Mouse (Mus musculus) c-Kit-positive CD71-negative TER-119-negative erythroid progenitor cells, embryonic 14.5 days (primary cell): ENCODE results near the gene Pbx2.

Experiments
- DNase-seq: peaks from one replicate; pipeline ENCODE4 v3.0.0-alpha.2; 2013; ENCODE audit warnings: low read depth

Pbx2 gene

DNA sequence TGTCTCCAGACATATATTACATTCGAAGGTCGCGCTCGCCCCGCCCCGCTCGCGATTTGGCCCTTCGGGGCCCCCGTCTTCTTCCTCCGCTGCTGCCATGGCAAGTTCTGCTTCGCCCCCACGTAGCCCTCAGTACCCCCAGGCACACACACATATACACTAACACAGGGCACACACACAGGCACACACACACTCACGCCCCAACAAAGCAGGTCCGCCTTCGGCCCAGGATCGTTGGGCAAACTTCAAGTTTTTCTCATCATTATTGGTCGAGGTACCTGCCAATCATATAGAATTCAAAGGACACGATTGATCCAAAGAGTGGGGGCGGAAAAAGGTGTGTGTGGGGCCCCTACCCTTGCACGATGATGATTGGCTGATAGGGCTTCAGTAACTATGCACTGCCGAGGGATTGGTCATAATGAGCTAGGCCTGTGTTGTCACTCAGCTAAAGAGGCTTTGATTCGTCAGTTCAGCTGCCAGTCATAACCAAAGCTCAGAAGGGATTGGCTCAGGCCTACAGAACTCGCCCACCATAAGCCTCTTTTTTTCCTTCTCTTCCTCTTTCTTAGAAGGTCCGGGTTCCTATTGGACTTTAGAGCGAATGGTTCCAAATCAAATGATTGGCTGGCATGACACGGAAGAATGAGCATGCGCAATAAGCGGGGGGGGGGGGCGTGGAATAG lies 12.5 kb downstream of the Pbx2 start, which contains the start of gene Rnf5:
Gene Rnf5 (minus strand): TSS at position 316 of the 686 bp plus-strand sequence.
- peak; percentile 100 for DNase-seq

- DNase-seq, result peak; percentile 99
Observed at GRCm38 (mm10) chr17:34604061-34604508, 13.0 kb downstream of the Pbx2 start, which contains the start of gene Agpat1. Gene Agpat1, plus strand, starts transcription at chr17:34604262.

DNA sequence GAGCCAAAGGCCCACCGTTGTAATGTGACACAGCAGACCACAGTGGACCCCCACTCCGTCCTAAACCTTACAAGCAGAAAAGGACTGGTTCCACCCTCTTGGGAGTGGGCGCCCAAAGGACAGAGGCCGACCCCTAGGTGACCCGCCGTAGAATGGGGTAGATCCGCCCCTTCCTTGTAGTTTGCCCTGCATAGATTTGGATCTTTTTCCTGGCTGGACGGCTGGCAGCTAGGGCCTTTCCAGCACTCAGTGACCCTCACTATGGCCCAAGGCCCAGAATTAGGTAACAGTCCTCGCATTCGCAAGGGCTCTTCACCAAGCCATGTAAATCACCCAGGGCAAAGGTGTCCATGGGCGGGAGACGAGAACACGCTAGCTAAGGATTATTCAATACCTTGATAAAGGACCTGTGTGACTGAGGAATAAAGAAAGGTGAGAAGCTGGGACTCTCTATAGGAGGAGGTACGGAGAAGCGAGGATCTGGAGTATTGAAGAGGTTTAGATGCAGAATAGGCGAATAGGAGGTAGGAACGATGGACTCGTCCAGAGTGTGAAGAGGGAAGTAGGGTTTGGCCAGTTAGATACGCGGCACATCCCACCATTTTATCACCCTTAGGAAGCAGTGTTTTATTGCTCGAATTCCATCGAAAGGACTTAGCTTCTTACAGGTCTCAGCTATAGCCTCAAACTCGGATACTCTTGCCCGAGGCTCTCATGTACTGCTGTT lies 13.6 kb downstream of the Pbx2 start:
- DNase-seq, result no peak

GRCm38 (mm10) chr17:34605609-34606008 lies 14.5 kb downstream of the Pbx2 start:
- DNase-seq, result peak; percentile 82

- DNase-seq, result no peak
Observed at GRCm38 (mm10) chr17:34606186-34607039, 15.3 kb downstream of the Pbx2 start.

- DNase-seq, result no peak
Observed at GRCm38 (mm10) chr17:34607997-34608396, 16.9 kb downstream of the Pbx2 start.

- no peak for DNase-seq
Observed at GRCm38 (mm10) chr17:34611050-34611449, 20.0 kb downstream of the Pbx2 start.

- DNase-seq, result no peak
Observed at GRCm38 (mm10) chr17:34613054-34613645, 22.1 kb downstream of the Pbx2 start.

DNA sequence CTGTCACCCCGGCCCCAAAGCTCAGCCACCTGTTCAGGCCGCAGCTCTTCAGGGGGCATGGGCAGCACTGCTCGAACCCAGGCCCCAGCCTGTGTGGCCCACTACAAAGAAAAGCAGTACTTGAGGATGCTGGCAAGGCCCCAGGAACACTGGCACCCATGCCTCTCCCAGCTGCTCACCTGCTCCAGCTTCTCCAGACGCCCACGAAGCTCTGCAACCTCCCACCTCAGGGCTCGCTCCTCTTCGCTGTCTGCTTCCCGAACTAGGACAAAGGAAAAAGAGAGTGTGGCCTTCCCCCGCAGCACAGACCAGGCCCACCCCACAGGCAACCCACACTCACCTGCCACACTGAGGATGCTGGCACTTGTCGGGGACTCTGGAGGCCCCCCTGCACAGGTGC lies 22.8 kb downstream of the Pbx2 start:
- no peak for DNase-seq

DNA sequence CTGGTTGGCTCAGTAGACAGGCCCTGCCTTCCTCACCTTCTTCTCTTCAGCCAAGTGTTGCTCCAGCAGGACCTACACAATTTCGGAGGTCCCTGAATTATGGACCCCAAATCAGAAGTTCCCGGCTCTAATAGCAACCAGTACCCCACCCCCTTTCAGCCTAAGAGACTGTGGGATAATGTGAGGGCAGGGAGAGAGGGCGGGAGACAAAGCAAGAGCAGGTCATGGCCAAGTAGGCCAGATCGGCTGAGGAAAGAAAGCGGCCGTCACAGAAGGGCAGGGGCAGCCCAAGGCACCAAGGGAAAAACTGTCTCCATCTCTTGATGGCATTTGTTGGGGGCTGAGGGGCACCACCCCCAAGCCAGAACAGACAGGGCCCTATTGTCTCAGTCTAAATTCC lies 24.8 kb downstream of the Pbx2 start, which contains the start of gene Egfl8:
Gene Egfl8 (minus strand): TSS at position 101 of the 400 bp plus-strand sequence.
- no peak for DNase-seq

DNA sequence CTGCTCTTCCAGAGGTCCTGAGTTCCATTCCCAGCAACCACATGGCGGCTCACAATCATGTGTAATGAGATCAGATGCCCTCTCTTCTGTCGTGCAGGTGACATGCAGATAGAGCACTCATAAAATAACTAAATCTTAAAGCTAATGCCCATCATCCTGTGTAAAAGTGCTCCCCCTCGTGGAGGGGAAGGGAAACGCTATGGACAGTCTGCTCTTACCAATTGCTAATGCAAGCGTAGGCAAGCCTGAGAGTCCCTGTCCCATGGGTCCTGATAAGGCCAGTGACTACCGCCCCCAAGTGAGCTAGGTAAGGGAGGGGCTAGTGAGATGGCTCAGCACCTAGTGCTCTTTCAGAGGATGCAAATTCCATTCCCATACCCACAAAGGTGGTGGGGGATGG lies 27.9 kb downstream of the Pbx2 start:
- DNase-seq, result peak; percentile 86

DNA sequence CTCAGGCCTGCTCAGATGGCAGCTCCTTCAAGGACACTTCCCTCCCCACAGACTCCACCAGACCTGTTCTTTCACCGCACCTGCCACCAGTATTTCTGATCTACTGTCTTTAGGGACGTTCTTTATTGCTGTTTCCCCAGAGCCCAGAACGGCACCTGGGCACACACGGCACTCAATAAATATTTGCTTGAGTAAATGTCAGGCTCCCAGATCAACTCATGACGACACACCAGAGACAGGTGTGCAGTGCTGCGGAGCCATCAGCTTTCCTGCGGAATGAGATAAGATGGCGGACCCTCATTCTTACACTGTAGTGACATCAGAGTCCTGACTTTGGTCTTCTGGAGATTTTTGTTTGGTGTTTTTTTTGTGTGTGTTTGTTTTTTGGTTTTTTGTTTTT lies 29.9 kb downstream of the Pbx2 start:
- DNase-seq, result no peak

DNA sequence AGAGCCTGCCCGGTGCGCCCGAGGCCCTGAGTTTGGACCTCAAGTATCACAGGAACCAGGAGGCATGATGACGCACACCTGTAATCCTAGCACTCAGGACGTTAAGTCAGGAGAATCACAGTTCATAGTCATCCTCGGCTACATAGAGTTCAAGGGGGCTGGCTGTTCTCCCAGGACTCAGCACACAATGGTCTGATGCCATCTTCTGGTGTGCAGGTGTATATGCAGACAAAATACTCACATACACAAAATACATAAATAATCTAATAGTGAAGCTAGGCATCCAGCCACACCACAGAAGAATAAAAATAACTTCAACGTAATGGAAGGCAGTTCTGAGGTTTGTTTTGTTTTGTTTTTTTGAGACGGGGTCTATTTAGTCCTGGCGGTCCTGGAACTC lies 32.1 kb downstream of the Pbx2 start:
- DNase-seq, result no peak

DNA sequence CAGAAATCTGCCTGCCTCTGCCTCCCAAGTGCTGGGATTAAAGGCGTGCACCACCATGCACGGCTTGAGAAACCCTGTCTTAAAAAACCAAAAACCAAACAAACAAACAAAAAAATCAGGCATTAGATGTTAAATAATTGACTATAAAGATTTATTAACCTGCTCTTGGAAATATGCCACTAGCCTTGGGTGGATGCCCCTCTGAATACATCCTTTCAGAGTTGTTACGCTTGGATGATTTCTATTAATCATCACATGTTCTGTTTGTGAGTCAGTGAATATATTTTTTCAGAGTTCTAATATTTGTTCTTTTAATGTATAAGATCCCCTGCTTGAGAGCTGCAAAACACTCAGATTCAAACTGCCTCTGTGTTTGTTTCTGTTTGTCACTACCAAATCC lies 33.9 kb downstream of the Pbx2 start:
- DNase-seq, result no peak

DNA sequence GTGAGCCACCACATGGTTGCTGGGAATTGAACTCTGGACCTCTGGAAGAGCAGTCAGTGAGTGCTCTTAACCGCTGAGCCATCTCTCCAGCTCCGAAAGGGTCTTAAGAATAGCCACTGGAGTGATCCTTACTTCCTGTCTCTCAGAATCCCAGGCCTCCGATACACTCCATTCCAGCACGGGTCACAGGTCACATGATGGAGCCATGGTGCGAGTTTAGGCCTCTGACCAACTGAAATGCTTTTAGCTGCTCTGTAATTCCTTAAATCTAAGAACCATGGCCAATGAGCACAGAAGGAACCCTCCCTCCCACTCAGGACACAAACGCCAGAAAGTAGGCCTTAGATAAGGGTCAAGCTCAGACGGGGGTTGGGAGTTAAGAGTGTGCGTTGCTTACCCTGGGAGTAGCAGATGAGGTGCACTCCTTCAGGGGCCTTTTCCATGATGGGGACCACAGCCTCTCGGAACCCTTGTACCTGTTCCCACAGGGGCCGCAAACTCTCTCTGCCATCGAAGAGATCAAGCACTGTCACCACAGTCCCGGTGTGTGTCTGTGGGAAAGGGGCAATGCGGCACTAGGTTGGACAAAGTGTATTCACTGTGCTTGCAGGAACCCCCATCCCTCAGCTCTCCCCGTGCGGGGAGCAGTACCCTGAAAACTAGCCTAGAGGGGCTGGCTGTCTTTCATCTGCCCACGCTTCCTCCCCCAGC lies 35.2 kb downstream of the Pbx2 start:
- DNase-seq, result no peak

DNA sequence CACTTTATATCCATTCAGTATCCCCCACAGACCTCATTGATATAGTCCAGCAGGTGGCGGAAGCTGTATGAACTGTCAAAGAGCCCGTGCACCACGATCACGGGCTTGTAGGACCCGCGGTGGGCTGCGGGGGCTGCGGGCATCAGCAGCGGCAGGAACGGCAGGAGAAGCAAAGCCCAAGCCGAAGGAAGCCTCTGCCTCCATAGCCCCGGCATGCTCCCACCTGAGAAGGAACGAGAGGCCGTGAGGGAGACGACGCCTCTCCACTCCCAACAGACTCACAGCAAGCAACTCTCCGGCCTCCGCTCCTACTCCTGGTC lies 35.7 kb downstream of the Pbx2 start:
- DNase-seq, result no peak

DNA sequence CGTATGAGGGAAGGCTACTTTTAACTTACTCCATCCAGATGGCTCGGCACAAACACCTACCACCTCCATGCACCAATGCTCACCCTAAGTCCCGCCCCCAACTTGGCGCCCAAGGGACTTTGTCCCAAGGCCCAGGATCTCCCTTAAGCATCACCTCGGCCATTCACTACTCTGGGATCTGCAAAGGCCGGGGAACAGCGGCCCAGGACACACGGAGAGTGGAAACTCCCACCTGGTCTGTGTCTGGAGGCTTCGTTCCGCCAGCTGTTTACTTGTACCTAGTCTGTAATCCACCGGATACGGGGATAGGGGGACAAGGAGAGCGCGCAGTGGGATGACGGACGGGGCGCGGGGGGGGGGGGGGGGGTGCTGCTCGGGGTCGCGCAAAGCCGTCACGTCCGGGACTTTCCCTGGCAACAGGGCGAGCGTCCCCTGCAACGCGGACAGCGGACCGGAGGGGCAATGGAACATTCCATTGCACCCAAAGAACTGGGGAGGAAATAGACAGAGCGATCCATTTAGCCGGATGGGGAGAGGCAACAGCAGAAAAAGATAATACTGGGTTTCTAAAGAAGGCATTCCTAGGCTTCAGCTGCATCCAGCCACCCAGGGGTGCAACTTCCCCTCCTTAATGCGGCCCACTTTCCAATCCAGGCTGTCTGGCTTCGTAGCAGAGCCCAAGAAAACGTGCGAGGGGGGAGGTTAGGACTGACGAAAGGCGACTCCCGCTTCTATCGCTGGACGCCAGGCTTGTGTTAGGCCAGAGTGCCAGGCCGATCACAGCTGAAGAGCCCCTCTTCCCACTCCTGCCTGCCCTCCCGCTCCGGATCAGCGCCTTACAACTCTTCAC lies 36.3 kb downstream of the Pbx2 start:
- no peak for DNase-seq

GRCm38 (mm10) chr17:34627943-34628643 lies 37.0 kb downstream of the Pbx2 start, which contains the start of gene Ppt2:
Gene Ppt2, minus strand, starts transcription at chr17:34628510.
- no peak for DNase-seq

- DNase-seq, result no peak
Observed at GRCm38 (mm10) chr17:34628644-34628967, 37.5 kb downstream of the Pbx2 start.

- no peak for DNase-seq
Observed at GRCm38 (mm10) chr17:34629221-34629751, 38.2 kb downstream of the Pbx2 start, which contains the start of gene Prrt1. Gene Prrt1, plus strand, starts transcription at chr17:34629533.
